Mouse (Mus musculus) stomach, postnatal 0 days (tissue): Measurements from ENCODE around the gene Pip5k1a. TPM values are rescaled to one million over a fixed set of nuclear protein-coding genes. Genes with fewer than 3 reads are reported as not detected.
"Not testable (repeated sequence)": the region's sequence is repeated elsewhere in the genome, so short reads cannot be mapped to it uniquely, and the experiment has no call there.

Experiments used
- ATAC-seq: fragments of 200-750 bp; cut with Nextera tagmentation; 2 replicates; pipeline ENCODE4 v1.8.0; 2017; ENCODE audit not compliant: low FRiP score, low TSS enrichment
- DNase-seq: peaks from one replicate; pipeline ENCODE4 v3.0.0-alpha.2; 2016; ENCODE audit warnings: low spot score
- H3K27ac ChIP-seq: fragments of 300-500 bp; sonication (generic); replicated peaks from 2 replicates; pipeline ENCODE4 v1.5.1; 2014; ENCODE audit warnings: mild to moderate bottlenecking, control low read depth
- H3K27me3 ChIP-seq: fragments of 300-500 bp; sonication (generic); 2 replicates; pipeline ENCODE4 v1.6.1; 2014; ENCODE audit warnings: low read length; ENCODE audit not compliant: control insufficient read depth, insufficient read depth
- H3K36me3 ChIP-seq: fragments of 300-500 bp; sonication (generic); 2 replicates; pipeline ENCODE4 v1.6.1; 2014; ENCODE audit warnings: low read length, mixed read lengths; ENCODE audit not compliant: control insufficient read depth, insufficient read depth
- H3K4me1 ChIP-seq: fragments of 300-500 bp; sonication (generic); replicated peaks from 2 replicates; pipeline ENCODE4 v1.6.1; 2014; ENCODE audit warnings: antibody characterized with exemption; ENCODE audit not compliant: control insufficient read depth, insufficient read depth
- H3K4me2 ChIP-seq: fragments of 300-500 bp; sonication (generic); replicated peaks from 2 replicates; pipeline ENCODE4 v1.6.1; 2014; ENCODE audit warnings: low read depth, mild to moderate bottlenecking, control low read depth, moderate library complexity
- H3K4me3 ChIP-seq: fragments of 300-500 bp; sonication (generic); 2 replicates; pipeline ENCODE4 v1.5.1; 2014; ENCODE audit warnings: low read depth, low read length, control low read depth
- H3K9ac ChIP-seq: fragments of 300-500 bp; sonication (generic); 2 replicates; pipeline ENCODE4 v1.6.1; 2014; ENCODE audit warnings: mild to moderate bottlenecking, low read length, control low read depth, mixed read lengths
- H3K9me3 ChIP-seq: fragments of 300-500 bp; sonication (generic); 2 replicates; pipeline ENCODE4 v1.6.1; 2016; ENCODE audit warnings: low read length; ENCODE audit not compliant: control insufficient read depth
- CTCF ChIP-seq: IDR thresholded peaks from 2 replicates; pipeline ENCODE4 v1.5.1; 2016; ENCODE audit warnings: antibody characterized with exemption, low read depth, mild to moderate bottlenecking, moderate library complexity
- EP300 ChIP-seq: optimal IDR thresholded peaks from 2 replicates; pipeline ENCODE3; 2016; ENCODE audit warnings: antibody characterized with exemption
- WGBS: fragments of 180-500 bp; shearing (Covaris S2); extraction: QIAGEN DNeasy Blood & Tissue Kit; methylation state at CpG from one replicate; pipeline ENCODE4 v1.1.7; 2014; 5-methylcytosine and 5-hydroxymethylcytosine counted together
- polyA plus RNA-seq: library from polyadenylated mRNA; unstranded; fragments of >200 nt; fragmentation: Nextera tagmentation; extraction: Ambion mirVana; gene quantifications from 2 replicates; pipeline ENCODE4 v1.2.1, GENCODE M21; 2015

The Pip5k1a gene
- polyA plus RNA-seq, 1 experiment from 2014 or later, result 15.7 TPM

DNA sequence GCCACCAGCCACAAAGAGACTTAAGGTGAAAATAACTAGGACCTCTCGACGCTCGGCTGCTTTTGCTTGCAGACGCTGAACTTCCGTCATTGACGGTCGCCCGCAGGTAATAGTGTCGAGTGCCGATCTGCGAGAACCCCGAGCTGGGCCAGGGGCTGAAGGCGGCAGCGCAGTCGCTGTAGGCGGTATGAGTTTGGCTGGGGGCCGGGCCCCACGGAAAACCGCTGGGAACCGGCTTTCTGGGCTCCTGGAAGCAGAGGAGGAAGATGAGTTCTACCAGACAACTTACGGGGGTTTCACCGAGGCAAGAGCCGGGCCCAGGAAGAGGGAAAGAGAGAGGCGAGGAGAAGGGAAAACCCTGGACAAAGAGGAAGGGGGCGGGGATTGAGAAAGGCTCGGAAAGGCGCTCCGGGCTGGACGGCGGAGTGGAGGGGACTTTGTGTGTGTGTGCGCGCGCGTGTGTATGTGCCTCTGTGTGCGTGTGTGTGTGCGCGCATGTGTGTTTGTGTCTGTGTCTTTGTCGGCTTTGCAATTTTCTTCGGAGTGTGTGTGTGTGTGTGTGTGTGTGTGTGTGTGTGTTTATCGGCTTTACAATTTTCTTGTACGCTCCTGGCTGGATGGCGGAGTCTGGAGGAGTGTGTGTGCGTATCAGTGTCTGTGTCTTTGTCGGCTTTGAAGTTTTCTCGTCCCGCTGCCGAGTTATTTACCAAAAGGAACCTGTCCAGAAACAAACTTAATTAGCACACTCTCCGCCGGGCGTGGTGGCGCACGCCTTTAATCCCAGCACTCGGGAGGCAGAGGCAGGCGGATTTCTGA is 4.4 kb upstream of the Pip5k1a start, which contains the start of gene Vps72:
Gene Vps72, plus strand, starts transcription at position 112 of the 816 bp plus-strand sequence.
- Histone ChIP-seq H3K4me2 (peak within 1 kb of the TSS; percentile 43), H3K9ac (peak within 1 kb of the TSS; percentile 83), H3K27me3 (no peaks in the 10 kb centered on the region), H3K4me3 (peak within 1 kb of the TSS; percentile 59), H3K27ac (peak within 1 kb of the TSS; percentile 96), H3K36me3 (peaks cover 5% of the 10 kb centered on the region), H3K4me1 (no peaks in the 10 kb centered on the region), H3K9me3 (no peaks in the 10 kb centered on the region)
- DNase-seq (peak; percentile 92), ATAC-seq (peak; percentile 75)
- no peak for TF ChIP-seq CTCF
- peak; percentile 39 for TF ChIP-seq EP300
- under 1% methylated on average over 54 of the region's 54 CpGs for WGBS

DNA sequence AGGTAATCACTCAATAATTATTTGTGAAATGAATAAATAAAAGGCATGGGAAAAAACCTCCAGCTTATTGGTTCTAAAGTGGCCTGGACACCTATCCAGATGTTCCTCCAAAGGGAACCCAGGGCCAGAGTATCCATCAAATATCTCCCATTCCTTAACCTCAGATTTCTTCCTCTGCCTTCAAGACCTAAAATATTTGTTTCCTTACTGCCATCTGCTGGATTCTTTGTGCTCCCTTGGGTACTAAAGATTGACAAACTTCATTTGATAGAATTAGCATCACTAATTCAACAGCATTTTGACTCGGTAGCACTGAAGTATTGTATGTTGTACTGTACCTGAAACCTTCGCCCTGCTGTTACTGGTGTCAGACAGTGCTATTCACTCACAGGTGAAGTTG is 1.2 kb upstream of the Pip5k1a start:
- H3K27ac ChIP-seq, result no peak overlapping the region
- H3K4me3 ChIP-seq, result no peak overlapping the region
- TF ChIP-seq EP300, result no peak
- peak; percentile 68 for TF ChIP-seq CTCF
- 0 out of 2 replicates have a peak, but pooled peaks cover 4% of the 10 kb centered on the region for H3K4me1 ChIP-seq
- WGBS, result 63% methylated on average over 2 of the region's 2 CpGs
- H3K36me3 ChIP-seq, result no peaks in the 10 kb centered on the region
- H3K27me3 ChIP-seq, result no peaks in the 10 kb centered on the region
- no peak overlapping the region for H3K9ac ChIP-seq
- H3K4me2 ChIP-seq, result no peak overlapping the region
- no peak for ATAC-seq
- H3K9me3 ChIP-seq, result no peaks in the 10 kb centered on the region
- no peak for DNase-seq

DNA sequence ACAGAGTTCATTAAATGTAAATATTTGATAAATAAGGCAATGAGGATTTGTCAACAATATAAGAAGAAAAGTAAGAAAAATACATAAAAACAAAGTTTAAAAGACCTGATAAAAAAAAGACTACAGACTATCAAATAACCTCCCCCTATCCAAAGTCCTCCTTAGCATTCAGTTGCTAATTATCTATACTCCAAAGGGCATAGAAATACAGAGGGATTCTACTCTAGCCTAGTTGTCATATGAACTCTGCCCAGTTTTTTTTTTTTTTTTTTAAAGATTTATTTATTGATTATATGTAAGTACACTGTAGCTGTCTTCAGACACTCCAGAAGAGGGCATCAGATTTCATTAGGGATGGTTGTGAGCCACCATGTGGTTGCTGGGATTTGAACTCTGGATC is 578 bp upstream of the Pip5k1a start:
- Histone ChIP-seq H3K27ac (peak overlapping the region; percentile 58; the same call in 1 of the 2 replicates), H3K4me2 (peak overlapping the region; percentile 64), H3K4me3 (peak overlapping the region; percentile 94)
- not testable (repeated sequence) for ATAC-seq, H3K4me1 ChIP-seq, DNase-seq, H3K9me3 ChIP-seq, H3K9ac ChIP-seq, H3K36me3 ChIP-seq, H3K27me3 ChIP-seq

DNA sequence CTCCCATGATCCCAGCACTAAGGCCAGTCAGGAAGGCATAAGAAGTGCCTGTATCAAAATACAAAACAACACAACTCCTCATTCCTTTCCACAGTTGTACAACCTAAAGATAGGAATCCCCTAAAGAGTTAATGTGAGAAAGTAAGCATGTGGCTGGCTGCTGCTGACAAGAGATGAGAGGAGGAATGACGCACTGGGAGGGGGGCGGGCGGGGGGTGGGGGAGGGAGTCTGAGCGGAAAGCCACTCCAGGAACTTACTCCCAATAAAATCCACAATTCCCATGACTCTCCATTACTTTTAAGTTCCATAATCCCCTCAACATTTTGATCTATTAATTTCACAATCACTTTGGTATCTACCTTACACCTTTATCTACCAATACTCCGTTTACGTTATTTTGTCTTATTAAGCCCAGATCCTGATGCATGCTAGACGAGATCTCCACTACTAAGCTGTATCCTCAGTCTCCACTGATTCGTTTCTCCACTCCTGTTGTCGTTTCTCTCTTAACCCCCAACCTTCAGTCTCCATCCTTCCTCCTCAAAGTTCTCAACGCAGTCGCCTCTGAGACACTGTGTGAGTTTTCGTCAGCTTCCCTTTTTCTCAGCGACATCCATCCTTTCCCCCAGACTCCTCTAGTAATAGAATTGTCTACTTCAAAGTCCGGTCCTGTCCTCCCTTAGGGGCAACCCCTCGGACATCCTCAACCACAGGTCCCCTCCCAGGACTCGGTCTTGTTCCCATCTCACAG is 968 bp downstream of the Pip5k1a start:
- Histone ChIP-seq H3K4me3 (peak overlapping the region; percentile 94), H3K27me3 (no peaks in the 10 kb centered on the region), H3K36me3 (no peaks in the 10 kb centered on the region), H3K4me1 (0 out of 2 replicates have a peak, but pooled peaks cover 4% of the 10 kb centered on the region), H3K4me2 (peak overlapping the region; percentile 73), H3K27ac (peak overlapping the region; percentile 91), H3K9me3 (no peaks in the 10 kb centered on the region), H3K9ac (peak overlapping the region; percentile 93)
- ATAC-seq, result no peak
- WGBS, result 0% methylated on average over 16 of the region's 16 CpGs
- DNase-seq, result peak; percentile 65
- TF ChIP-seq EP300 (no peak), CTCF (no peak)

DNA sequence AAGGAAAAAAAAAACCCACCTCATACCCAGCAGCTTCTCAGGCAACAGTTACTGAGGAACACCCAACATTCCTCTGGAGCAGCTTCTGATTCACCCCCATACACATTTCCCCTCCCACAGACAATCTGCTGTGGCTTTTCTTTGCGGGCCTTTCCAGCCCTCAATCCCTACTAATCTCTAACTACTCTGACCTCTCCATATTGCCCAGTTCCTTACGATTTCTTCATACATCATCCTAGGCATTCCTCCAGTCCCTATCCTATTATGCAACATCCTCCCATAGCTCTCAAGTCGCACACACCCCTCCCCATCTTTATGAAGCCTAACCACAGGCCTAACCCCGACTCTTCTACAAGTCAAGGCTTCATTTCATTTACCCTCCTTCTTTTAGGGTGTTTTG is 1.6 kb downstream of the Pip5k1a start:
- peak overlapping the region; percentile 73 for H3K4me2 ChIP-seq
- no peaks in the 10 kb centered on the region for H3K27me3 ChIP-seq
- peak overlapping the region; percentile 43; the same call in 1 of the 2 replicates for H3K9ac ChIP-seq
- no peaks in the 10 kb centered on the region for H3K9me3 ChIP-seq
- H3K36me3 ChIP-seq, result no peaks in the 10 kb centered on the region
- ATAC-seq (no peak), DNase-seq (no peak)
- WGBS, result 24% methylated on average over 4 of the region's 4 CpGs
- peak overlapping the region; percentile 91 for H3K27ac ChIP-seq
- TF ChIP-seq CTCF, result no peak
- peak overlapping the region; percentile 94 for H3K4me3 ChIP-seq
- H3K4me1 ChIP-seq, result 0 out of 2 replicates have a peak, but pooled peaks cover 4% of the 10 kb centered on the region
